Mouse (Mus musculus) WW6 (cell line): Measurements from ENCODE around the gene Ube2s.
A peak's percentile ranks its signal among the peaks of the same experiment; 100 is the strongest.
"Not testable (repeated sequence)": the region's sequence is repeated elsewhere in the genome, so short reads cannot be mapped to it uniquely, and the experiment has no call there.

Experiments
- DNase-seq: peaks from one replicate; pipeline ENCODE4 v3.0.0-alpha.2; 2013; ENCODE audit warnings: low read depth, low spot score

The Ube2s gene

DNA sequence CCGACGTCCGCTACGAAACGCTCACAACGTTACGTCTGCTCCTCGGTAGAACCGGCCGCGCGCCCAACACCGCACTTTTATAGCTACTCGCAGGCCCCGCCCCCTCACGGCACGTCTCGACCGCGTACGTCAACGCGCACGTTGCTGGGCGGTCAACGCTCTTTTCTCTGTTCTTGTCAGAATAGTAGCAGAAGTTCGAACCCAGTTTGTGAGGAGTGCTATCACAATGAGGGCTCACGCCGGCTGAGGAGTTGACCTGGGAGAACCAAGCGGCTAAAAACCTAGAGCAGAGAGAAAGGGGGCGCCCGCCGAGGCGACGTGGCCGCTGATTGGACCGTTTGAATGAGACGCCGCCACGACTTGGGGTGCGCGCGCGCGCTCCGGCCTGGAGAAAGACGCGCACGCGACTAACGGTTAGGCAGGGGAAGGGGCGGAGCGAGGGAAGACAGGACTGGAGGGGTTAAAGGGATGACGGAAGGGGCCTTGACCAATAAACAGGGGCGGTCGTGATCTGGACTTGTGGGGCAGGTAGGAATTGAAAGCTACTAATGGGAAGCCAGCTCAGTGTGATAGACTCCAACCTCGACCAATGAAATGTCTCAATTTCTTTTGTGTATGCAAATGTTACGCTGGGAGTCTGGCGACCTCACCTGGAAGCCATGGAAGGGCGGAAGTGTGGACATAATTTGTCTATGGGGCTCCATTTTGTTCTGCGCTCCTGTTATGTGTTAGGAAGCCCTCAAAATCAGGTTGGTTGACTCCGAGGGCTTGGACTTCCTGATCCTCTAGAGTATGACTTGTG, at the start of gene Ube2s:
TSS of gene Ube2s (minus strand) at position 288 of the 802 bp plus-strand sequence.
- peak; percentile 97 for DNase-seq

DNA sequence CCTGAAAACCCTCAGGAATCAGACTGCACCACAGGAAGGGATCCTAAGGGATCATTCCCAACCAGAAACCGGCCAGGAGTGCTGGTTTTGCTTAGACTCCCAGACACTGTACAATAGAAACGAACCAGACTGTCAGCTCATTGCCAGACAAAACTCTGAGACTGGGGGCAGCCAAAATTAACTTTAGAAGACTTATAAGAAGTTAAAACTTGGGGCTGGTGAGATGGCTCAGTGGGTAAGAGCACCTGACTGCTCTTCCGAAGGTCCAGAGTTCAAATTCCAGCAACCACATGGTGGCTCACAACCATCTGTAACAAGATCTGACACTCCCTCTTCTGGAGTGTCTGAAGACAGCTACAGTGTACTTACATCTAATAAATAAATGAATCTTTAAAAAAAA, 48.5 kb upstream of the Ube2s start:
- not testable (repeated sequence) for DNase-seq

- DNase-seq = no peak
Measured at GRCm38 (mm10) chr7:4859418-4859978, 47.1 kb upstream of the Ube2s start.

DNA sequence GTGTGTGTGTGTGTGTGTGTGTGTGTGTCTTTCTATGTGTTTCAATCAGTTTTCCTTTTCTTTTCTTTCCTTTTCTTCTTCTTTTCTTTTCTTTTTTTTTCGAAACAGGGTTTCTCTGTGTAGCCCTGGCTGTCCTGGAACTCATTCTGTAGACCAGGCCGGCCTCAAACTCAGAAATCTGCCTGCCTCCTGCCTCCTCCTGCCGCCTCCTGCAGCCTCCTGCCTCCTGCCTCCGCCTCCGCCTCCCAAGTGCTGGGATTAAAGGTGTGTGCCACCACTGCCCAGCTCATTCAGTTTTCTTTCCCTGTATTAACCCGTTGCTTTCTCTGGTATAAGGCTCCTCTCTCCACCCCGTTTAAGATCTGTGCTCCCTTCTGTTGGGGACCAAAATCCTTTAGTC, 44.9 kb upstream of the Ube2s start:
- DNase-seq = no peak

- no peak for DNase-seq
Measured at GRCm38 (mm10) chr7:4856508-4856907, 44.1 kb upstream of the Ube2s start.

DNA sequence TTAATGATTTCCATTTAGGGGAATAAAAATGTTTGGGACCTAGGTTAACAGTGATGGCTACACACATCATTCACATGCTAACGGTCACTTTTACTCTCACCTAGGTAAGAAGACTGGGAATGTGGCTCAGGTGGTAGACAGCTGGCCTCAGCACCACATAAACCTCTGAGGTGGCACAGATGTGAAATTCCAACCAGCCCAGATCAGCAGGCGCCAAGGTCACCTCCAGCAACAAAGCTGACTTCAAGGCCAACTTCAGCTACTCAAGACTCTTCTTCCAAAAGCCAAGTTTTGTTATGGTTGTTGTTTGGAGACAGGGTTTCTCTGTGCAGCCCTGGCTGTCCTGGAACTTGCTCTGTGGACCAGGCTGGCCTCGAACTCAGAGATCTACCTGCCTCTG, 41.2 kb upstream of the Ube2s start:
- no peak for DNase-seq

GRCm38 (mm10) chr7:4851315-4851688, 38.9 kb upstream of the Ube2s start:
- DNase-seq = no peak

- DNase-seq = no peak
Measured at GRCm38 (mm10) chr7:4850621-4851314, 38.4 kb upstream of the Ube2s start.

DNA sequence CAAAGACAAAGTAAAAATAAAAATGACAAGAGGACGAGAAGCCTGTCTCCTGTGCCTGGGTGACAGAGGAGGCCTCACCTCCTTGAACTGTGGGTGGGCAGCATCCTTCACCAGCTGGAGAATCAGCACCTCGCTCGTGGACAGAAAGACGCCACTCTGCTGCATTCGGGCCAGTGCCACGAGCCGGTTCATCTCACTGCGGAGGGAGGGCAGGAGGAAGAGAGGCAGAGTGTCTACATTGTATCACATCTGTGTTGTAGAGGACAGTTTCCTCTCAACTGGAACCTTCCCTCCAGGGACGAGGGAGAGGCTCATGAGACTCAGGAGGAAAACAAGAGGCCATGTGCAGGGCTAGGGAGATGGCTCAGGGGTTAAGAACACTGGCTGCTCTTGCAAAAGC, 37.0 kb upstream of the Ube2s start:
- no peak for DNase-seq

DNA sequence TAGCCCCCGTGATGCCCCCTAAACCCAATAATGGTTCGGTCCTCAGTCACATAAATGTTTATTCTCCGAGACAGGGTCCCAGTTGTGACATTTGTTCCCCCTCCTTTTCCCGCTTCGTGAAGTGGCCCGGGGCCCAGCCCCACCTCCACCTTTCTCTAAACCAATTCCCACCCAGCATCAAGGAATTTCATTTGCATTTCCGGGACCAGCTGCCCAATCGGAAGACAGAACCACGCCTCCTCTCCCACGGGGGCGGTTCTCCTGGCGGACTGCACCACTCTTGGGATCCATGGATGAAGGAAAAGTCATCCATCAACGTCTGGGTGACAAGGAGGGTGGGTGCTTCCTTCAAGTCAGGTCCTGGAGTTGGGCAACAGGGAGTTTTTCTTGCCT, 32.5 kb upstream of the Ube2s start:
- DNase-seq = peak; percentile 87

DNA sequence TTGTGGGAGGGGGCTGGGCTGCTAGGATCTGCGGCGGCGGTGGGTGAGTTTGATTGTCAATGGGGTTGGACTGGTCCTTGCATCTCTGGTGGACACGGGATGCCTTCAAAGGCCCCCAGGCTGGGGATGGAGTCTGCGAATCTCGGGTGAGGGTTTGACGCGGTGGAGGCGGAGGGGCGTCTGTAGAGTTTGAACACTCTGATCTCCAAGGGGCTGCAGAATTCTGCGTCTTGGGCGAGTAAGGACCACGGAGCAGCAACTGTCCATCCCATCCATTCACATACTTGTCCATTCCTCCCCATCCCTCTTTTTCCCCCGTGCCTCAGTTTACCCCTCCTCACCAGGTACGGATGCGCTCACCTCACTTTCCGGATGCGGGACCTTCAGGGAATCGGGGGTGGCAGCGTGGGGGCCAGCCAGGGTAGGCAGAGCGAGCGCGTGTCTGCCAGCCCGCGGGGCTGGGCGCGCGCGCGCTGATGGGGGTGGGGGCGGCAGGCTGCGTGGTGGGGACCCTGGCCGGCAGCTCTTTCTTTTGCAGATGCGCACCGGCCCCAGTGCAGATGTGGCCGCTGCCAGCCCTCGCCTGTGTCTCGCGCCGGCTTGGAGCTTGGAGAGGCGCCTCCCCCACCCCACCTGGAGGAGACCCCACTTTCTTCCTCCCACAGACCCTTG, 32.0 kb upstream of the Ube2s start, which contains the start of gene Shisa7:
TSS of gene Shisa7 (minus strand) at position 452 of the 672 bp plus-strand sequence.
- DNase-seq = no peak

- DNase-seq = no peak
Measured at GRCm38 (mm10) chr7:4843604-4844244, 31.3 kb upstream of the Ube2s start.

GRCm38 (mm10) chr7:4842634-4843131, 30.3 kb upstream of the Ube2s start:
- no peak for DNase-seq

- DNase-seq = no peak
Measured at GRCm38 (mm10) chr7:4842077-4842476, 29.7 kb upstream of the Ube2s start.

- DNase-seq = no peak
Measured at GRCm38 (mm10) chr7:4837639-4838038, 25.2 kb upstream of the Ube2s start.

DNA sequence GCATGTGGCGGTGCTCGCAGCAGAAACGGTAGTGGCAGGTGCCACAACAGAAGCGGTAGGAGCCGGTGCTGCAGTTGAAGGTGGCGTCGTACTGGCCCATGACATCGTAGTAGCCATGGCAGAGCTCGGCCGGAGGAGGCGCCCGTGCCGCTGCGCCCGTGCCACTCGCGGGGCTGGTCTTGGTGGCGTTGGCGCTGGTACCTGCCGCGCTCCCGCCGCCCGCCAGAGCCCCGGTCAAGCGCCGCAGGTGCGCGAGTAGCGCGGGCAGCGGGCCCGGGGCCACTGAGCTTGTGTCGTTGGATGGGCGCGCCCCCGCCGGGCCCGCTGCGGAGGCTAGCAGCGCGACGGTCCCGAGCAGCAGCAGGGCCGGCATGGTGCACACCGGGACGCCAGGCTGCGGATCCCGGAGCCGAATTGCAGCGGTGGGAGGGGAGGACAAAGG, 24.0 kb upstream of the Ube2s start:
- peak; percentile 66 for DNase-seq

DNA sequence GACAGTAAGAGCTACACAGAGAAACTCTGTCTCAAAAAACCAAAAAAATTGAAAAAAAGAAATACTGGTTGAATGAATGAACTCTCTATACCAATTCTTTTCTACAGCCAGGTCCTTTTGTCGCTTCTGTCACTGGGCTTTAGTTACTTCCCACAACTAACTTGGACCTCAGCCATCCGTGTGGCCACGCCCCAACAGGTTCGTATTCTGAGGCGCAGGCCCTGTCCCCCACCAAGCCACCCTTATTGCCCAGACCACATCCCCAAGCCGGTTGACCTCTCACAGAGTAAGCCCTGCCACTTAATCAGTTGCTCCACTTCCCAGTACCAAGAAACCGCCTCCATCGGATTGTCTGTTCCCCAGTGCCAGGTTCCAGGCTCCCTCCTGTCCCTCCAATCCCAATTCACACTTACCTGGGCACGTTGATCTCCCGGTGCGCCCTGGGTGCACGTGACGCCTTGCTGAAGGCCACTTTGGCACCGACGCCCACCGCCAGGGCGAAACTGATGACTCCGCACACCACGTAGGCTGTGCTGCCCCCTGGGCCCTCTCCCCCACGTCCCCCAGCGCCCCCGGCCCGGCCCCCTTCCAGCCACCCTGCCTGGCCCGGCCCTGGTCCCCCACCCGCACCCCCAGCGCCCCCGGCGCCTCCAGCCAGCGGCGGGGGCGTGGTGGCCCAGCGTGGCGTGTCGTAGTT, 23.4 kb upstream of the Ube2s start:
- no peak for DNase-seq

- DNase-seq = no peak
Measured at GRCm38 (mm10) chr7:4830476-4830875, 18.1 kb upstream of the Ube2s start.

DNA sequence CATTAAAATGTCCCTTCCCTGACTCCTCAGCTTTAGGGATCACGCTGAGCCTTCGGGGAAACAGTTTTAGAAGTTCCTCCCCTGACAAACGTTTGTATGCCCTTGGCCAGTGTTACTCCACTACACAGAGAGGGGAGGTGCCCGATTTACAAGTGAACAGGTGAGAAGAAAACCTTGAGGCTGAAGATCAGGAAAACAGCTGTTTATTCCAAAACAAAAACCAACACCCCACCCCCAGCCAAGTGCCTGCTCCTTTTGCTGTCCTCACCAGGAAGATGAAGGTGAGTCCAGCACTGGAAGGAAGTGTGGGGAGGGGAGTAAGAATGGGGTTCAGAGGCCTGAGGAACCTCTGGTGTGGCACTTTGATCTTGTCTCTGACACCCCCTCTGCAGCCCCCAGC, 13.0 kb upstream of the Ube2s start:
- no peak for DNase-seq

DNA sequence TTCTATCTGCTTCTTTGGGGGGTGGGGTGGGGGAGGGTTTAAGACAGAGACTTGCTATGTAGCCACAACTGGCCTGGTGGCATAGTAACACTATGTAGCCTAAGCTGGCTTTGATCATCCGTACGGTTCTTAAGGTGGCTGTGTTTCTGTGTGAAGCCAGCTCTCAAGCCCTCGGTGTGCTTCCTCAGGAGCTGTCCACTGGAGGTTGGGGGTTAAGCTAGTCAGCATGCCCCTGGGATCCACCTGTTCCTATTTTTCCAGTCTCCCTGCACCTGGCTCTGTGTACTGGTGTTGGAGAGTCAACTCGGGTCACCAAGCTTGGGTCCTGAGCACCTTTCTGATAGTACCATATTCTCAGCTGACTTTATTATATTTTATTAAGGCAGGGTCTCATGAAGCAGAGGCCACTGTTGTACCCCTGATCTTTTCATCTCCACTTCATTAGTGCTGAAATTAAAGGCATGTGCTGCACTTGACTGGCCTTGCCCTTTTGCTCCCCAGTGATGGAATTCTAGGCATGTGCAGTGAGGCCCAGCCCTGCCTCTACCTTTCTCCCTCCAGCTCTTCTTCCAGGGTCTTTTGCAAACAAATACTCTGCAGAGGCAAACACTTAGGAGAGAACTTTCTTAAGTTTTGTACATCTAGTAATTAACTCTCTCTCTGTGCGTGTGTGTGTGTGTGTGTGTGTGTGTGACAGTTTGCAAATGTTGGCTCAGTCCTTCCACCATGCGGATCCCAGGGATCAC, 9.9 kb upstream of the Ube2s start:
- no peak for DNase-seq
